Mouse (Mus musculus): ENCODE data around the gene Zfp583. TPM values are rescaled to one million over a fixed set of nuclear protein-coding genes. Genes with fewer than 3 reads are reported as not detected.
A peak's percentile ranks its signal among the peaks of the same experiment; 100 is the strongest.

The Zfp583 gene
- polyA plus RNA-seq, 1 experiment from 2014 or later = 7.8 TPM

DNA sequence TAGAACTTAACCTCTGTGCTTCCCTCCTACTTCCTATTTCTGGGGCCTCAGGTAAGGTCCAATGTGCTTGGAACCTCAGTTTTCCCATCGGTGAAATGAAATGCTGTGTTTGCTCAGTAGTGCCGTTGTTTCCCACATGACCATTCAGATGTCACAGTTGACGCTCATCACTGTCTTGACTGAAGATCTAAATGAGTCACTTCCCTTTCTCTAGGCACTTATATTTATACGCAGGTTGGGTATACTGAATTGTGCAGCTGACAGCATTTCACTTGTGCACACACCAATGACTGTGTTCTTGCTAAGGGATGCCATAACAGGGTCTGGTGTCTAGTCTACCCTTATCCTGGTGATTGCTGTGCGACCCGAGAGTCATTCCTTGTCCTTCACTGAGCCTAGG, 45.7 kb downstream of the Zfp583 start:
- Histone ChIP-seq H3K27ac (no peak overlapping the region), H3K27me3 (no peaks in the 10 kb centered on the region), H3K9ac (peak overlapping the region; percentile 75; the same call in 1 of the 2 replicates), H3K36me3 (no peaks in the 10 kb centered on the region), H3K4me3 (0 out of 2 replicates have a peak overlapping the region, but pooled peaks have one; percentile 52), H3K4me2 (peak overlapping the region; percentile 71; the same call in 1 of the 2 replicates), H3K4me1 (peaks cover 20% of the 10 kb centered on the region), H3K9me3 (no peaks in the 10 kb centered on the region)
- ATAC-seq (ENCODE audit: insufficient number of reproducible peaks, insufficient read depth, low FRiP score, low TSS enrichment, low read depth) = no peak
- 89% methylated on average over 6 of the region's 6 CpGs for WGBS

DNA sequence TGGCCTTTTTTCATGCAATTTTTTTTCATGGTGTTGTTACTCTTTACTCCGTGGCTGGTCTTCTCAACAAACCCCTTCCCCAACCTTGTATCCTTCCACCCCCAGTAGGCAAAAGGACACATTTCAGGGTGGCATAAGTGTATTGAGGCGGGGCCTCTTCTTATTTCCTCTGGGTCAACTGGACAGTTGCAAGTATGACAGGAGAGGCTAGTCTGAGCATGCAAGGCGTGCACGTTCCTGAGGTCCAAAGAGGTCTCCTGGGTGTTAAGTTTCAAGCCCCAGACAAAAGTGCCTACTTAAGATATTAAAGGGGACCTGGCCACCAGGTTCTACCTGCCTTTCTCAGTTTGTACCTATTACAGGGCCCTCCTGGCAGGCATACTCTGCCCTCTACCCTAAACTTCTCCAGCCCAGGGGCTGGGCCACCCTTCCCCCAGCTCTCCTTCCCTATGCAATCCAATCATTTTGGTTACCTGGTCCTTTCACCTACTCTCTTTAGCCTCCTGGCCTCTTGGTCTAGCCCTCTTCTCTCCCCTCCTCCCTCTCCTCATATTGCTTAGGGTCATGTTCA, 46.6 kb downstream of the Zfp583 start:
- no peak overlapping the region for H3K9ac ChIP-seq
- no peaks in the 10 kb centered on the region for H3K9me3 ChIP-seq
- no peak overlapping the region for H3K4me2 ChIP-seq
- WGBS = 86% methylated on average over 4 of the region's 4 CpGs
- H3K4me1 ChIP-seq = peaks cover 20% of the 10 kb centered on the region
- H3K4me3 ChIP-seq = no peak overlapping the region
- ATAC-seq (ENCODE audit: insufficient number of reproducible peaks, insufficient read depth, low FRiP score, low TSS enrichment, low read depth) = no peak
- no peaks in the 10 kb centered on the region for H3K36me3 ChIP-seq
- H3K27ac ChIP-seq = no peak overlapping the region
- H3K27me3 ChIP-seq = no peaks in the 10 kb centered on the region

DNA sequence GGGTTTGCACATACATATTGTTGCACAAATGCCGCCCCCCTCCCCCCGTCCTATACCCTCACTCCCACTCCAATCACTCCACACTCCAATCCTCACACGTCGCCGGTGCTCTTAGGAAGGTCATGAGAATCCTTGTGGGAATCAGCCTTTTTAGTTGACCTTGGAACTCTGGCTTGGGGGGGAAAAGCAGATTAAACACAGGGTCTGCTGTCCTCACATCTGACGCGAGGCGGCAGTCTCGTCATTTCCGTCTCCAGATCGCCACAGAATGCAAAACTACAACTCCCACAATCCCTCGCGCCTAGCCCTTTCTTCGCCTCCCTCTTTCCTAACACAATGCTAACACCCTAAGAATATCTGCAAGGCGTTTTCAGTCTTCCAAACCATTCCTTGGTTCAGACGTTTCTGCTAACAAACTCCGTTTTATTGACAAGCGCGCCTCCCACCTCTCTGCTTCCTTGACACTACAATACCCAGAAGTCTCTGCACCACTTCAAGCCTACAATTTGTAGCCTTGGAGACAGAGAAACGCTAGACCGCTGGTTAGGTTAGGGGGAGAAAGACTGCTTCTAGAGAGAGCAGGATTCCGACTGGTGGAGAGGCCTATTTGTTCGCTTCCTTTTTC, 47.5 kb downstream of the Zfp583 start:
- Histone ChIP-seq H3K27me3 (no peaks in the 10 kb centered on the region), H3K9ac (peak overlapping the region; percentile 76), H3K9me3 (no peaks in the 10 kb centered on the region), H3K27ac (peak overlapping the region; percentile 83), H3K4me2 (peak overlapping the region; percentile 64), H3K36me3 (no peaks in the 10 kb centered on the region), H3K4me3 (peak overlapping the region; percentile 57), H3K4me1 (peaks cover 20% of the 10 kb centered on the region)
- peak; percentile 66; the same call in 1 of the 2 replicates for ATAC-seq (ENCODE audit: insufficient number of reproducible peaks, insufficient read depth, low FRiP score, low TSS enrichment, low read depth)
- WGBS = under 1% methylated on average over 23 of the region's 23 CpGs

DNA sequence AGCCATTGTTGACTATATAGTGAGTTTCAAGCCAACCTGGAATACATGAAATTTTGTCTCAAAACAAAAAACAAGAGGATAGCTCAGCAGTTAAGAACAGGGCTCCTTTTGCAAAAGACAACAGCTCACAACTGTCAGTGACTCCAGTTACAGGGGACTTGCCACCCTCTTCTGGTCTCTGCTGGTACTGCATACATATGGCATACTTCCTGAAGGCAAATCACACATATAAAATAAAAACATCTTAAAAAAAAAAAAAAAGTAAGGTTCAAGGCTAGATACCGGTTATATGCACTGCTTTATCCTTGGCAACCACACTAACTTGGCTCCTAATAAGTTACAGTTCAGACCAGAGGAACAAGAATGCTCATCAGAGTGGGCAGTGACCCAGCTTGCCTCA, 48.3 kb downstream of the Zfp583 start:
- no peaks in the 10 kb centered on the region for H3K27me3 ChIP-seq
- no peaks in the 10 kb centered on the region for H3K9me3 ChIP-seq
- peak overlapping the region; percentile 57 for H3K4me3 ChIP-seq
- H3K4me1 ChIP-seq = peaks cover 18% of the 10 kb centered on the region
- H3K27ac ChIP-seq = peak overlapping the region; percentile 83; the same call in 1 of the 2 replicates
- ATAC-seq (ENCODE audit: insufficient number of reproducible peaks, insufficient read depth, low FRiP score, low TSS enrichment, low read depth) = no peak
- 0% methylated on average over 1 of the region's 1 CpGs for WGBS
- peak overlapping the region; percentile 64 for H3K4me2 ChIP-seq
- H3K9ac ChIP-seq = no peak overlapping the region
- H3K36me3 ChIP-seq = no peaks in the 10 kb centered on the region

DNA sequence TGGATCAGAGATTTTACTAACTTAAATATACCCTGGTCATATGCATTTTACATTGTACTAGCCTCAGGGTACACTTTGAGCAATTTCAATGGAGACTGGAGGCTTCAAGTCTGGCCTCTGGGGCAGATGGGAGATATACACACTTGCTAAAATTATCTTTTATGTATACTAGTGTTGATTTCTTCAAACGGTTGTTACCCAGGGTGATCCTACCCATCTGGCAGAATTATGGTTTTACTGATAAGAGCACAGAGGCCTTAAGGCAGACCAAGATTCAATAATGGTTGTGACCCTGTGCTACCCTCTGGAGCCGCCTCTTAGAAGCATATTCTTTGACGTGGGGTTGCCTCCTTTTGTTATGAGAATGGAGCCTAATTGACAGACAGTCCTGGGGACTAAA, 53.2 kb downstream of the Zfp583 start:
- H3K27me3 ChIP-seq = no peaks in the 10 kb centered on the region
- no peak for ATAC-seq (ENCODE audit: insufficient number of reproducible peaks, insufficient read depth, low FRiP score, low TSS enrichment, low read depth)
- WGBS = 60% methylated on average over 3 of the region's 3 CpGs

DNA sequence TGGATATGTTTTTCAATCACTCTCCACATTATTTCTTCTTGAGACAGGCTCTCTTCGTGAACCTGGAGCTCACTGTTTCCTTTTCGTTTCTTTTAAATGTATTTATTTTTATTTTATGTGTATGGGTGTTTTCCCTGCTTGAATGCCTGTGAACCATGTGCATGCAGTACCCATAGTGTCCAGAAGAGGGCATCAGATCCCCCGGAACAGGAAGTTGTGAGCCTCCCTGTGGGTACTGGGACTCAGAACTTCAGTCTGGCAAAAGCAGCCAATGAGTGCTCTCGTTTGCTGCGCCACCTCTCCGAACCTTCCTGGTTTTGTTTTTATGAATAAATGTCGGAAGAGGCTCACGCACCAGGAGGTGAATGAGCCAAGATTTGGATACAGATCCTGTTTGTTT, 65.4 kb downstream of the Zfp583 start:
- no peak overlapping the region for H3K9ac ChIP-seq
- no peaks in the 10 kb centered on the region for H3K27me3 ChIP-seq
- H3K36me3 ChIP-seq = no peaks in the 10 kb centered on the region
- no peak overlapping the region for H3K27ac ChIP-seq
- WGBS = 60% methylated on average over 8 of the region's 8 CpGs
- no peak overlapping the region for H3K4me3 ChIP-seq
- no peaks in the 10 kb centered on the region for H3K4me1 ChIP-seq
- H3K4me2 ChIP-seq = no peak overlapping the region
- no peak for ATAC-seq (ENCODE audit: insufficient number of reproducible peaks, insufficient read depth, low FRiP score, low TSS enrichment, low read depth)
- 0 out of 2 replicates have a peak, but pooled peaks cover 3% of the 10 kb centered on the region for H3K9me3 ChIP-seq

More for the DNA sequence above, 53.2 kb downstream of the Zfp583 start:
- no peaks in the 10 kb centered on the region for H3K36me3 ChIP-seq
- H3K4me2 ChIP-seq = no peak overlapping the region
- no peak overlapping the region for H3K27ac ChIP-seq
- H3K4me1 ChIP-seq = no peaks in the 10 kb centered on the region
- no peak overlapping the region for H3K4me3 ChIP-seq
- no peaks in the 10 kb centered on the region for H3K9me3 ChIP-seq
- no peak overlapping the region for H3K9ac ChIP-seq

Other genes with a start within 250 kb of the Zfp583 start
- 21.2 and 28.0 TPM in 2 replicates for gene Zfp787, start 175.3 kb downstream of the Zfp583 start, polyA plus RNA-seq (2015; fragmentation: Nextera tagmentation; extraction: Ambion mirVana)
- gene Zfp444, start 159.1 kb downstream of the Zfp583 start, polyA plus RNA-seq (2015; fragmentation: Nextera tagmentation; extraction: Ambion mirVana) = 69.5 and 76.0 TPM in 2 replicates
- not detected in 2 replicates for gene Galp, start 134.2 kb downstream of the Zfp583 start, polyA plus RNA-seq (2015; fragmentation: Nextera tagmentation; extraction: Ambion mirVana)
- not detected in 2 replicates for gene Zscan5b, start 109.0 kb downstream of the Zfp583 start, polyA plus RNA-seq (2015; fragmentation: Nextera tagmentation; extraction: Ambion mirVana)
- gene Epp13, start 78.6 kb downstream of the Zfp583 start, polyA plus RNA-seq (2015; fragmentation: Nextera tagmentation; extraction: Ambion mirVana) = not detected in 2 replicates
- 8.3 and 9.7 TPM in 2 replicates for gene Zfp667, start 44.7 kb downstream of the Zfp583 start, polyA plus RNA-seq (2015; fragmentation: Nextera tagmentation; extraction: Ambion mirVana)
- 3.1 and 4.0 TPM in 2 replicates for gene Gm3854, start 12.5 kb upstream of the Zfp583 start, polyA plus RNA-seq (2015; fragmentation: Nextera tagmentation; extraction: Ambion mirVana)
- gene Zfp78, start 32.0 kb upstream of the Zfp583 start, polyA plus RNA-seq (2015; fragmentation: Nextera tagmentation; extraction: Ambion mirVana) = 2.7 and 4.5 TPM in 2 replicates
- gene Zfp28, start 52.0 kb upstream of the Zfp583 start, polyA plus RNA-seq (2015; fragmentation: Nextera tagmentation; extraction: Ambion mirVana) = 12.8 and 13.7 TPM in 2 replicates
- not detected in 2 replicates for gene Smim17, start 67.4 kb upstream of the Zfp583 start, polyA plus RNA-seq (2015; fragmentation: Nextera tagmentation; extraction: Ambion mirVana)
- gene Gm20715, start 79.0 kb upstream of the Zfp583 start, polyA plus RNA-seq (2015; fragmentation: Nextera tagmentation; extraction: Ambion mirVana) = not detected in 2 replicates
- gene Olfr1344, start 107.4 kb upstream of the Zfp583 start, polyA plus RNA-seq (2015; fragmentation: Nextera tagmentation; extraction: Ambion mirVana) = not detected in 2 replicates
- not detected in 2 replicates for gene Olfr1336, start 124.9 kb upstream of the Zfp583 start, polyA plus RNA-seq (2015; fragmentation: Nextera tagmentation; extraction: Ambion mirVana)
- gene Olfr1346, start 135.8 kb upstream of the Zfp583 start, polyA plus RNA-seq (2015; fragmentation: Nextera tagmentation; extraction: Ambion mirVana) = not detected in 2 replicates
- gene Olfr5, start 155.7 kb upstream of the Zfp583 start, polyA plus RNA-seq (2015; fragmentation: Nextera tagmentation; extraction: Ambion mirVana) = not detected in 2 replicates
- gene Olfr1347, start 168.5 kb upstream of the Zfp583 start, polyA plus RNA-seq (2015; fragmentation: Nextera tagmentation; extraction: Ambion mirVana) = not detected in 2 replicates
- gene Olfr1348, start 177.5 kb upstream of the Zfp583 start, polyA plus RNA-seq (2015; fragmentation: Nextera tagmentation; extraction: Ambion mirVana) = not detected in 2 replicates
- gene Olfr1349, start 191.7 kb upstream of the Zfp583 start, polyA plus RNA-seq (2015; fragmentation: Nextera tagmentation; extraction: Ambion mirVana) = not detected in 2 replicates
- gene Olfr1350, start 233.6 kb upstream of the Zfp583 start, polyA plus RNA-seq (2015; fragmentation: Nextera tagmentation; extraction: Ambion mirVana) = not detected in 2 replicates

Data from embryonic facial prominence, embryonic 13.5 days (tissue).